Mouse (Mus musculus): ENCODE data around the gene Ccdc149. TPM values are rescaled to one million over a fixed set of nuclear protein-coding genes. Genes with fewer than 3 reads are reported as not detected.
A peak's percentile ranks its signal among the peaks of the same experiment; 100 is the strongest.

The Ccdc149 gene
- total and polyA plus RNA-seq, 3 experiments, result not detected

GRCm38 (mm10) chr5:52415193-52415592 lies 56.1 kb downstream of the Ccdc149 start:
- Histone ChIP-seq H3K9ac (ENCODE audit: control insufficient read depth, low read depth, low read length, poor library complexity, severe bottlenecking) (no peak overlapping the region), H3K27me3 (ENCODE audit: control insufficient read depth in 1 of 2, insufficient read depth in 2 of 2, low read length in 2 of 2) (no peaks in the 10 kb centered on the region), H3K79me2 (ENCODE audit: control insufficient read depth, insufficient read depth, low read length, poor library complexity) (no peaks in the 10 kb centered on the region), H3K36me3 (ENCODE audit: control insufficient read depth in 1 of 2, insufficient read depth in 2 of 2, low read length in 2 of 2) (no peaks in the 10 kb centered on the region), H3K4me1 (ENCODE audit: control insufficient read depth in 1 of 2, insufficient read depth in 2 of 2, low read length in 2 of 2) (no peaks in the 10 kb centered on the region), H3K4me3 (ENCODE audit: control insufficient read depth in 1 of 2, insufficient read depth in 1 of 2, low read depth in 2 of 2, low read length in 2 of 2) (no peak overlapping the region), H3K27ac (ENCODE audit: control insufficient read depth, low read depth, low read length) (no peak overlapping the region), H3K9me3 (replicated peaks; ENCODE audit: insufficient read depth, low read length) (no peaks in the 10 kb centered on the region)
- TF ChIP-seq GATA1 (IDR thresholded peaks at IDR 0.05; ENCODE audit: low read depth, low read length) (no peak), HCFC1 (IDR thresholded peaks at IDR 0.05; ENCODE audit: low read depth, low read length) (no peak), CHD2 (IDR thresholded peaks at IDR 0.05; ENCODE audit: low read length) (no peak), CHD1 (IDR thresholded peaks at IDR 0.05; ENCODE audit: low read depth, low read length) (no peak), POLR2AphosphoS5 (IDR thresholded peaks at IDR 0.05; ENCODE audit: borderline replicate concordance, low read depth, low read length) (no peak), MAFK (IDR thresholded peaks at IDR 0.05; ENCODE audit: borderline replicate concordance, low read depth, low read length) (no peak), E2F4 (IDR thresholded peaks at IDR 0.05; ENCODE audit: borderline replicate concordance, low read depth, low read length) (no peak), SIN3A (IDR thresholded peaks at IDR 0.05; ENCODE audit: low read length) (no peak), BHLHE40 (IDR thresholded peaks at IDR 0.05; ENCODE audit: borderline replicate concordance, low read depth, low read length) (no peak), UBTF (IDR thresholded peaks at IDR 0.05; ENCODE audit: borderline replicate concordance, insufficient read depth, low read depth, low read length) (no peak), RCOR1 (IDR thresholded peaks at IDR 0.05; ENCODE audit: low read depth, low read length) (no peak)
- DNase-seq (ENCODE audit: low read depth, low spot score), result no peak

- Histone ChIP-seq H3K27me3 (ENCODE audit: control insufficient read depth in 1 of 2, insufficient read depth in 2 of 2, low read length in 2 of 2) (no peaks in the 10 kb centered on the region), H3K27ac (ENCODE audit: control insufficient read depth, low read depth, low read length) (no peak overlapping the region), H3K9ac (ENCODE audit: control insufficient read depth, low read depth, low read length, poor library complexity, severe bottlenecking) (no peak overlapping the region), H3K4me1 (ENCODE audit: control insufficient read depth in 1 of 2, insufficient read depth in 2 of 2, low read length in 2 of 2) (no peaks in the 10 kb centered on the region), H3K79me2 (ENCODE audit: control insufficient read depth, insufficient read depth, low read length, poor library complexity) (no peaks in the 10 kb centered on the region), H3K36me3 (ENCODE audit: control insufficient read depth in 1 of 2, insufficient read depth in 2 of 2, low read length in 2 of 2) (no peaks in the 10 kb centered on the region), H3K4me3 (ENCODE audit: control insufficient read depth in 1 of 2, insufficient read depth in 1 of 2, low read depth in 2 of 2, low read length in 2 of 2) (no peak overlapping the region), H3K9me3 (replicated peaks; ENCODE audit: insufficient read depth, low read length) (no peaks in the 10 kb centered on the region)
- TF ChIP-seq RAD21 (IDR thresholded peaks at IDR 0.05; ENCODE audit: low read depth, low read length), result no peak
- TF ChIP-seq CHD2 (IDR thresholded peaks at IDR 0.05; ENCODE audit: low read length), result no peak
- no peak for TF ChIP-seq BHLHE40 (IDR thresholded peaks at IDR 0.05; ENCODE audit: borderline replicate concordance, low read depth, low read length)
- no peak for TF ChIP-seq ZMIZ1 (IDR thresholded peaks at IDR 0.05; ENCODE audit: low read depth, low read length)
- TF ChIP-seq GATA1 (IDR thresholded peaks at IDR 0.05; ENCODE audit: low read depth, low read length), result no peak
- TF ChIP-seq CTCF (IDR thresholded peaks at IDR 0.05 in 2 of 3, conservative IDR thresholded peaks at IDR 0.05 in 1 of 3; ENCODE audit: control insufficient read depth in 1 of 3, insufficient read depth in 1 of 3, low read depth in 2 of 3, low read length in 3 of 3, poor library complexity in 1 of 3, severe bottlenecking in 1 of 3), result no peak
- TF ChIP-seq MYC (IDR thresholded peaks at IDR 0.05; ENCODE audit: low read depth, low read length), result no peak
- TF ChIP-seq CHD1 (IDR thresholded peaks at IDR 0.05; ENCODE audit: low read depth, low read length), result no peak
- no peak for TF ChIP-seq POLR2AphosphoS2 (IDR thresholded peaks at IDR 0.05; ENCODE audit: low read length)
- TF ChIP-seq SIN3A (IDR thresholded peaks at IDR 0.05; ENCODE audit: low read length), result no peak
- TF ChIP-seq TCF12 (IDR thresholded peaks at IDR 0.05; ENCODE audit: low read depth, low read length), result no peak
- no peak for TF ChIP-seq TBP (IDR thresholded peaks at IDR 0.05; ENCODE audit: low read depth, low read length)
- TF ChIP-seq MEF2A (IDR thresholded peaks at IDR 0.05; ENCODE audit: extremely low read depth, insufficient replicate concordance, low read depth, low read length, poor library complexity, severe bottlenecking), result no peak
- TF ChIP-seq SMC3 (IDR thresholded peaks at IDR 0.05; ENCODE audit: low read depth, low read length), result no peak
- TF ChIP-seq POLR2A (IDR thresholded peaks at IDR 0.05; ENCODE audit: control insufficient read depth in 1 of 2, insufficient read depth in 1 of 2, low read depth in 1 of 2, low read length in 2 of 2, poor library complexity in 1 of 2), result no peak
- no peak for TF ChIP-seq POLR2AphosphoS5 (IDR thresholded peaks at IDR 0.05; ENCODE audit: borderline replicate concordance, low read depth, low read length)
- TF ChIP-seq NELFE (IDR thresholded peaks at IDR 0.05; ENCODE audit: low read depth, low read length), result no peak
- TF ChIP-seq ZKSCAN1 (IDR thresholded peaks at IDR 0.05; ENCODE audit: low read depth, low read length), result no peak
- TF ChIP-seq E2F4 (IDR thresholded peaks at IDR 0.05; ENCODE audit: borderline replicate concordance, low read depth, low read length), result no peak
- TF ChIP-seq KAT2A (conservative IDR thresholded peaks at IDR 0.05; ENCODE audit: low read depth, low read length), result no peak
- peak; percentile 37 for DNase-seq (ENCODE audit: low read depth, low spot score)
These were observed 59.8 kb downstream of the Ccdc149 start for GRCm38 (mm10) chr5:52411567-52411966.

All from MEL (cell line).